Mouse (Mus musculus) kidney, adult 11 months (tissue): ENCODE data around the gene Pabpc1l.

Source experiments
- DNase-seq: peaks from one replicate; pipeline ENCODE4 v3.0.0; 2022

Gene Pabpc1l

GRCm38 (mm10) chr2:164089508-164089907, 64.3 kb downstream of the Pabpc1l start:
- no peak for DNase-seq

GRCm38 (mm10) chr2:164094152-164094551, 68.9 kb downstream of the Pabpc1l start:
- no peak for DNase-seq

DNA sequence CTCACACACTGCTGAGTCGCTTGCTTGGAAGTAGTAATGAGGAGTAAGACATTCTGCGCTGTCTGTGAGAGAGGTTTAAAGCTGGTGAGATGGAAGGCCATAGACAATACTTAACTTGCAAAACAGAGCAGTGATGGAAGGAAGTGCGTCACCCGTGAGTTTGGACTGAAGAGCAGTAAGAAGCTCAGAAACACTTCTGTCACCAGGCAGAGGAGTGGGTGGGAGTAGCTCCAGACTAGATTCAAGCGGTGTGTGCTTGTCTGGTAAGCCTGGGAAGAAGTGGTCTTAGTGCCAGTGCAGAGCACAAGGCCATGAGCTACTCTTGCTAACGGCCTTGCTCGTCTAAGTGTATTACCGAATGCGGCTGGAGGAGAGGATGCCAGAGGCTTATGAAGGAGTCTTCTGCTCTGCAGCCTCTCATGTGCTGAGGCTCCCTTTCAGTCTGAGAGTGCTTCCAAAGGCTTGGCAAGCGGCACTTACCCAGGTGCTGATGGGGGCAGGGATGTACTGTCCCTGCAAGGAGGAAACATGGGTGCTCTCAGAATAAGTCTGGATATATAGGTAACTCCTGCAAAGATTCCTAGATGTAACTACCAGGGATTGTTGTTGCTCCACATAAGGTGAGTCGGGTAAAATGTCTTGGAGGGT, 73.5 kb downstream of the Pabpc1l start:
- DNase-seq: no peak
